Mouse (Mus musculus) megakaryocyte, embryonic 14.5 days (primary cell): ENCODE measurements around the gene Itgb2l.

ENCODE experiments used
- FLI1 ChIP-seq: IDR thresholded peaks from 2 replicates; pipeline ENCODE4 v1.6.1; 2012; ENCODE audit warnings: low read length, inconsistent platforms, mixed read lengths
- GATA1 ChIP-seq: IDR thresholded peaks from 3 replicates; pipeline ENCODE4 v1.6.1; 2012; ENCODE audit warnings: mixed read lengths, low read length, inconsistent platforms, borderline replicate concordance

DNA sequence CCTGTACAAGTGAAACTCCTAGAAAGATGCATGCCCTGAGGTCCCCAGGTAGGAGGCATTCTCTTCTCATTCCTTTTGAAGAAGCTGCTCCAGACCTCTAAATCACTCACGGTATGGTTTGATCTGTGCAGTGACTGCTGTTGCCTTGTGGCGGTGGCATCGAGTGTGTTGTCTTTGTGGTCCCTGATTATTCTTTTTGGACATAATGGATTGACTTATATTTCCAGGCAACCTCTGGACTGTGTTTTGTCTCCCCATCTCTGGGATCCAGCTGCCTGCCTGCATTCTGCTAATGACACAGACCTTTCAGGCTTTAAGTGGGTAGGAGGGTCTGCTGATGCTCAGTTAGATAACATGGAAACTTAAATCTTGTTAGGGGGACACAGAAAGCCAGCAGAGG is 44.6 kb downstream of the Itgb2l start:
- no peak for TF ChIP-seq FLI1
- no peak for TF ChIP-seq GATA1
